Mouse (Mus musculus): ENCODE measurements around the gene Actr1b. TPM values are rescaled to one million over a fixed set of nuclear protein-coding genes. Genes with fewer than 3 reads are reported as not detected.

Actr1b gene
- total and polyA plus RNA-seq, 2 experiments from 2014 or later: 67.5 to 80.5 TPM

GRCm38 (mm10) chr1:36664457-36664856, 49.8 kb downstream of the Actr1b start:
- TF ChIP-seq EP300 (IDR thresholded peaks at IDR 0.05; ENCODE audit: low read depth) (no peak), CTCF (IDR thresholded peaks at IDR 0.05; ENCODE audit: low read depth) (peak; percentile 47)
- no peak for ATAC-seq (ENCODE audit: insufficient read depth, low read depth)
- Histone ChIP-seq H3K27ac (ENCODE audit: low read depth) (no peak overlapping the region), H3K4me1 (ENCODE audit: control insufficient read depth, insufficient read depth) (no peaks in the 10 kb centered on the region), H3K36me3 (replicated peaks; ENCODE audit: control insufficient read depth, insufficient read depth, low read length) (no peaks in the 10 kb centered on the region), H3K27me3 (ENCODE audit: control insufficient read depth, insufficient read depth, low read length) (no peaks in the 10 kb centered on the region), H3K9me3 (replicated peaks; ENCODE audit: control insufficient read depth, low read length) (no peaks in the 10 kb centered on the region), H3K4me3 (ENCODE audit: low read depth, low read length) (no peak overlapping the region), H3K4me2 (ENCODE audit: low read depth, low read length) (no peak overlapping the region), H3K9ac (replicated peaks; ENCODE audit: low read depth, low read length) (no peak overlapping the region)
- WGBS: 44% methylated on average over 4 of the region's 4 CpGs
- DNase-seq (ENCODE audit: low spot score): no peak

GRCm38 (mm10) chr1:36658621-36659399, 55.4 kb downstream of the Actr1b start:
- ATAC-seq (ENCODE audit: insufficient read depth, low read depth) (no peak), DNase-seq (ENCODE audit: low spot score) (no peak)
- no peak overlapping the region for H3K4me3 ChIP-seq (ENCODE audit: low read depth, low read length)
- H3K27me3 ChIP-seq (ENCODE audit: control insufficient read depth, insufficient read depth, low read length): no peaks in the 10 kb centered on the region
- H3K9me3 ChIP-seq (replicated peaks; ENCODE audit: control insufficient read depth, low read length): no peaks in the 10 kb centered on the region
- H3K4me2 ChIP-seq (ENCODE audit: low read depth, low read length): no peak overlapping the region
- H3K27ac ChIP-seq (ENCODE audit: low read depth): no peak overlapping the region
- H3K9ac ChIP-seq (replicated peaks; ENCODE audit: low read depth, low read length): no peak overlapping the region
- WGBS: 71% methylated on average over 7 of the region's 7 CpGs
- H3K36me3 ChIP-seq (replicated peaks; ENCODE audit: control insufficient read depth, insufficient read depth, low read length): no peaks in the 10 kb centered on the region
- TF ChIP-seq EP300 (IDR thresholded peaks at IDR 0.05; ENCODE audit: low read depth): no peak
- TF ChIP-seq CTCF (IDR thresholded peaks at IDR 0.05; ENCODE audit: low read depth): no peak
- no peaks in the 10 kb centered on the region for H3K4me1 ChIP-seq (ENCODE audit: control insufficient read depth, insufficient read depth)

GRCm38 (mm10) chr1:36657658-36658415, 56.4 kb downstream of the Actr1b start:
- WGBS: 47% methylated on average over 4 of the region's 4 CpGs
- no peaks in the 10 kb centered on the region for H3K9me3 ChIP-seq (replicated peaks; ENCODE audit: control insufficient read depth, low read length)

GRCm38 (mm10) chr1:36656233-36656632, 58.0 kb downstream of the Actr1b start:
- Histone ChIP-seq H3K36me3 (replicated peaks; ENCODE audit: control insufficient read depth, insufficient read depth, low read length) (no peaks in the 10 kb centered on the region), H3K9me3 (replicated peaks; ENCODE audit: control insufficient read depth, low read length) (no peaks in the 10 kb centered on the region), H3K27me3 (ENCODE audit: control insufficient read depth, insufficient read depth, low read length) (no peaks in the 10 kb centered on the region), H3K4me3 (ENCODE audit: low read depth, low read length) (no peak overlapping the region), H3K9ac (replicated peaks; ENCODE audit: low read depth, low read length) (no peak overlapping the region), H3K27ac (ENCODE audit: low read depth) (no peak overlapping the region), H3K4me2 (ENCODE audit: low read depth, low read length) (no peak overlapping the region), H3K4me1 (ENCODE audit: control insufficient read depth, insufficient read depth) (no peaks in the 10 kb centered on the region)
- no peak for DNase-seq (ENCODE audit: low spot score)
- TF ChIP-seq EP300 (IDR thresholded peaks at IDR 0.05; ENCODE audit: low read depth) (no peak), CTCF (IDR thresholded peaks at IDR 0.05; ENCODE audit: low read depth) (no peak)
- WGBS: 81% methylated on average over 3 of the region's 3 CpGs
- ATAC-seq (ENCODE audit: insufficient read depth, low read depth): no peak

More at GRCm38 (mm10) chr1:36657658-36658415, 56.4 kb downstream of the Actr1b start:
- Histone ChIP-seq H3K4me2 (ENCODE audit: low read depth, low read length) (no peak overlapping the region), H3K27ac (ENCODE audit: low read depth) (no peak overlapping the region), H3K27me3 (ENCODE audit: control insufficient read depth, insufficient read depth, low read length) (no peaks in the 10 kb centered on the region), H3K36me3 (replicated peaks; ENCODE audit: control insufficient read depth, insufficient read depth, low read length) (no peaks in the 10 kb centered on the region), H3K4me3 (ENCODE audit: low read depth, low read length) (no peak overlapping the region), H3K4me1 (ENCODE audit: control insufficient read depth, insufficient read depth) (no peaks in the 10 kb centered on the region), H3K9ac (replicated peaks; ENCODE audit: low read depth, low read length) (no peak overlapping the region)
- no peak for TF ChIP-seq CTCF (IDR thresholded peaks at IDR 0.05; ENCODE audit: low read depth)
- TF ChIP-seq EP300 (IDR thresholded peaks at IDR 0.05; ENCODE audit: low read depth): no peak
- ATAC-seq (ENCODE audit: insufficient read depth, low read depth): no peak
- DNase-seq (ENCODE audit: low spot score): no peak

GRCm38 (mm10) chr1:36655039-36655438, 59.2 kb downstream of the Actr1b start:
- ATAC-seq (ENCODE audit: insufficient read depth, low read depth) (no peak), DNase-seq (ENCODE audit: low spot score) (no peak)
- Histone ChIP-seq H3K9me3 (replicated peaks; ENCODE audit: control insufficient read depth, low read length) (no peaks in the 10 kb centered on the region), H3K4me1 (ENCODE audit: control insufficient read depth, insufficient read depth) (no peaks in the 10 kb centered on the region), H3K36me3 (replicated peaks; ENCODE audit: control insufficient read depth, insufficient read depth, low read length) (no peaks in the 10 kb centered on the region), H3K4me2 (ENCODE audit: low read depth, low read length) (no peak overlapping the region), H3K9ac (replicated peaks; ENCODE audit: low read depth, low read length) (no peak overlapping the region), H3K27me3 (ENCODE audit: control insufficient read depth, insufficient read depth, low read length) (no peaks in the 10 kb centered on the region), H3K27ac (ENCODE audit: low read depth) (no peak overlapping the region), H3K4me3 (ENCODE audit: low read depth, low read length) (no peak overlapping the region)
- 76% methylated on average over 5 of the region's 5 CpGs for WGBS
- TF ChIP-seq EP300 (IDR thresholded peaks at IDR 0.05; ENCODE audit: low read depth) (no peak), CTCF (IDR thresholded peaks at IDR 0.05; ENCODE audit: low read depth) (no peak)

Small RNA genes lying within 50 kb of the gene (microRNA-seq; reads per million reads assigned to microRNA genes)
- not detected for gene Gm24133

Other genes with a start within 250 kb of the Actr1b start
- gene Cnnm4, start 242.8 kb downstream of the Actr1b start, total RNA-seq (2014; rRNA removed; ENCODE audit: low replicate concordance): 5.2 and 7.4 TPM in 2 replicates
- gene Cnnm4, start 242.8 kb downstream of the Actr1b start, polyA plus RNA-seq (2015; fragmentation: Nextera tagmentation; extraction: Ambion mirVana): 3.6 and 4.2 TPM in 2 replicates
- gene Cnnm3, start 202.6 kb downstream of the Actr1b start, total RNA-seq (2014; rRNA removed; ENCODE audit: low replicate concordance): 10.2 and 21.4 TPM in 2 replicates
- 2.0 and 2.2 TPM in 2 replicates for gene Cnnm3, start 202.6 kb downstream of the Actr1b start, polyA plus RNA-seq (2015; fragmentation: Nextera tagmentation; extraction: Ambion mirVana)
- gene Ankrd23, start 177.5 kb downstream of the Actr1b start, total RNA-seq (2014; rRNA removed; ENCODE audit: low replicate concordance): 62.2 and 93.8 TPM in 2 replicates
- 26.7 and 34.2 TPM in 2 replicates for gene Ankrd23, start 177.5 kb downstream of the Actr1b start, polyA plus RNA-seq (2015; fragmentation: Nextera tagmentation; extraction: Ambion mirVana)
- gene Gm42417, start 175.0 kb downstream of the Actr1b start, total RNA-seq (2014; rRNA removed; ENCODE audit: low replicate concordance): not detected in 2 replicates
- gene Gm42417, start 175.0 kb downstream of the Actr1b start, polyA plus RNA-seq (2015; fragmentation: Nextera tagmentation; extraction: Ambion mirVana): 1.2 TPM in 1 of 2 replicates, not detected in the other
- gene Ankrd39, start 167.0 kb downstream of the Actr1b start, total RNA-seq (2014; rRNA removed; ENCODE audit: low replicate concordance): 32.7 and 34.9 TPM in 2 replicates
- 26.6 and 29.0 TPM in 2 replicates for gene Ankrd39, start 167.0 kb downstream of the Actr1b start, polyA plus RNA-seq (2015; fragmentation: Nextera tagmentation; extraction: Ambion mirVana)
- 11.9 and 13.2 TPM in 2 replicates for gene Sema4c, start 156.1 kb downstream of the Actr1b start, total RNA-seq (2014; rRNA removed; ENCODE audit: low replicate concordance)
- 5.7 and 6.1 TPM in 2 replicates for gene Sema4c, start 156.1 kb downstream of the Actr1b start, polyA plus RNA-seq (2015; fragmentation: Nextera tagmentation; extraction: Ambion mirVana)
- not detected in 2 replicates for gene Fam178b, start 31.2 kb downstream of the Actr1b start, total RNA-seq (2014; rRNA removed; ENCODE audit: low replicate concordance)
- gene Fam178b, start 31.2 kb downstream of the Actr1b start, polyA plus RNA-seq (2015; fragmentation: Nextera tagmentation; extraction: Ambion mirVana): 0.81 and 1.5 TPM in 2 replicates
- 1,006 and 1,233 TPM in 2 replicates for gene Cox5b, start 23.0 kb downstream of the Actr1b start, total RNA-seq (2014; rRNA removed; ENCODE audit: low replicate concordance)
- 2,595 and 2,702 TPM in 2 replicates for gene Cox5b, start 23.0 kb downstream of the Actr1b start, polyA plus RNA-seq (2015; fragmentation: Nextera tagmentation; extraction: Ambion mirVana)
- gene 4933424G06Rik, start 4.3 kb downstream of the Actr1b start, total RNA-seq (2014; rRNA removed; ENCODE audit: low replicate concordance): not detected in 2 replicates
- not detected in 2 replicates for gene 4933424G06Rik, start 4.3 kb downstream of the Actr1b start, polyA plus RNA-seq (2015; fragmentation: Nextera tagmentation; extraction: Ambion mirVana)
- gene Zap70, start 47.4 kb upstream of the Actr1b start, total RNA-seq (2014; rRNA removed; ENCODE audit: low replicate concordance): 0.12 TPM in 1 of 2 replicates, not detected in the other
- gene Zap70, start 47.4 kb upstream of the Actr1b start, polyA plus RNA-seq (2015; fragmentation: Nextera tagmentation; extraction: Ambion mirVana): 0.08 and 0.12 TPM in 2 replicates
- gene Tmem131, start 229.2 kb upstream of the Actr1b start, total RNA-seq (2014; rRNA removed; ENCODE audit: low replicate concordance): 10.1 and 11.3 TPM in 2 replicates
- 3.9 TPM in 2 replicates for gene Tmem131, start 229.2 kb upstream of the Actr1b start, polyA plus RNA-seq (2015; fragmentation: Nextera tagmentation; extraction: Ambion mirVana)

All from heart, postnatal 0 days (tissue).